Mouse (Mus musculus): ENCODE data around the gene Pcare.

Gene Pcare

DNA sequence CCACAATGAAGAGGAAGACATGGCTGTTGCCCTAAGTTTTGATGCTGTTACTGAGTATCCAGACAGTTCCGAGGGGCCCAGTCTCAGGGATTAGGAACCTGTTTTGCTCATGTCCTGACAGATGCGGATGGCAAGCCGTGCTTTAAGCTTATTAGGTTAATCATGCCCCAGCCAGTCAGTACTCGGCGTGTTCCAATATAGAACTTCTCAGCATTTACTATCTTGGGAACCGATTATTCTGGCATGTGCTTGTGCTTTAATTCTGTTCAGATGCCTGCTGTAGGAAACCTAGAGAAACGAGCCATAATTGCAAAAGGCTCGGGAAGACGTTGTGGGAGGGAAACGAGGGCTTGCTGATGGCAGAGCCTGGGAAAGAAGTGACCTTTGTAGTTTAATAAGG lies at the start of gene Pcare:
Gene Pcare, minus strand, starts transcription at position 64 of the 400 bp plus-strand sequence.
- DNase-seq, result no peak

DNA sequence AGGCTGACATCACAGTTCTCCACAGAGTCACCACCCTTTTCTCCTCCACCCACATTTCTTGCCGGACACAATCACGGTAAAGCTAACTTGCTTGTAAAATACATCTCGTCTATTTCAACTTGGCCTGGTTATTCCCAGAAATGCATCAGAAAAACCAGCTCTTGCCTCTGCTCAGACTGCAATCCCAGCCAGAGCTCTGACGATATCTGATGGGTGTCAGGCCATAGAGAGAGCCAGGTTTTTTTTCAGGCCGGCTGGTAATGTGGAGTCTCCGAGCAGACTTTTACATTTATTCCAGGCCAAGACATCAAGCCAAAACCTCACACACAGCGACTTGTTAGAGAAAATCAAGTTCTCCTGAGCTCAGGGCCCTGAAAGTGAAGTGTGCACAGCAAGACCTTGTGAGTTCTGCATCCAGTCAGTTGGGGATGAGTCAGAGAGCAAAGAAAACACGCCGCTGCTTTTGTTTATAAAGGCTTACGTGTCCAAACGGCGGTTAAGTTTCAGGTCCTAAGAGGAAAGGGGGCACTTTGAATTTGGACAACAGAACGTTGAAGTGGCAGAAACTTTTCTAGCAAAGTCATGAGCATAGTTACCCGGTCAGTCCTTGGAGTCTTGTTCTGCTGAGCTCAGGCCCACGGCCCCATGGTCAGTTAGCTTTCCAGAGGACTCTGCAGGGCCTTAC lies 43.0 kb upstream of the Pcare start:
- DNase-seq, result peak; percentile 94

DNA sequence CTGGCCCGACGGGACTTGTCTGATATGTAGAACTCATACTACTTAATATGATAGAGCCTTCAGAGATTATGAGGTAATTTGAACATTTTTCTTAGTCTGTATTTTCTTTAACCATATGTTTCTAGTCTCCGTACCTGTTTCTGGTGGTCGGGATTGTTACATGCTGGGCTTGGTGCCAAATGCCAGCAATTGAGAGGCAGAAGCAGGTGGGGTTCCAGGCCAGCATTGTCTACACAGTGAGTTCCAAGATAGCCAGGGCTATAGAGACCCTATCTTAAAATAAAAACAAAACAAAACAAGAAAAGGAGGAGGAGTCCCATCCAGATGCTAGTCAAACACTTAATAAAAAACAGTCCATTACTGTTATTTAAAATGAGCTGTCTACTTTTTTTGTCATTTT lies 38.9 kb upstream of the Pcare start:
- DNase-seq, result peak; percentile 0

- peak; percentile 64 for DNase-seq
Measured at GRCm38 (mm10) chr17:71791109-71791508, 38.4 kb upstream of the Pcare start.

DNA sequence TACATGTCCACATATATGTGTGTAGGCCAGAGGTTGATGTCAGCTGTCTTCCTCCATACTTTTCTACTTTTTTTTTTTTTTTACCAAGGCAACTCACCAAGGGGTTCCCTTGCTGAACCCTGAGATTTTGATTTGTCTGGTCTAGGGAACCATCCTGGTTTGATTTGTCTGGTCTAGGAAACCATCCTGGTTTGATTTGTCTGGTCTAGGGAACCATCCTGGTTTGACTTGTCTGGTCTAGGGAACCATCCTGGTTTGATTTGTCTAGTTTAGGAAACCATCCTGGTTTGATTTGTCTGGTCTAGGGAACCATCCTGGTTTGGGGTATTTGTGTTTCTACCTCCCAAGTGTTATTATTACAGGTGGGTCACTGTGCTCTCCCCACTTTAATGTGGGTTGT lies 33.8 kb upstream of the Pcare start:
- DNase-seq, result peak; percentile 9

DNA sequence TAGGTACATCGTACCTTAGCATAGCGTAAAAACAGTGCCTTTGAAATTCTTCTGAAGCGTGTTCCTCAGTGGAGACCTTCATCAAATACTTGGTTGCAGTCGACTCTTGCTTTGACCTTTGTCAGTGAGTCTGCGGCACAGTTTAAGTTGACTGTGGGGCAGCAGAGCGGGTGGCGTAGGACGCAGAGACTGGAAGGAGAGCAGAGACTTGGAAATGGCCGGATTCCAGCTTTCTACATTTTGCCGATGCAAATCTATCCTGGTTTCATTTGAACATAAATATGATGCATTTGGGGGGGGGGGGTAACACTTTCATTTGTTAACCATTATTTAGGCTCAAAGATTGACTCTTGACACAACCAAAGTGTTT lies 30.7 kb upstream of the Pcare start:
- DNase-seq, result peak; percentile 35

DNA sequence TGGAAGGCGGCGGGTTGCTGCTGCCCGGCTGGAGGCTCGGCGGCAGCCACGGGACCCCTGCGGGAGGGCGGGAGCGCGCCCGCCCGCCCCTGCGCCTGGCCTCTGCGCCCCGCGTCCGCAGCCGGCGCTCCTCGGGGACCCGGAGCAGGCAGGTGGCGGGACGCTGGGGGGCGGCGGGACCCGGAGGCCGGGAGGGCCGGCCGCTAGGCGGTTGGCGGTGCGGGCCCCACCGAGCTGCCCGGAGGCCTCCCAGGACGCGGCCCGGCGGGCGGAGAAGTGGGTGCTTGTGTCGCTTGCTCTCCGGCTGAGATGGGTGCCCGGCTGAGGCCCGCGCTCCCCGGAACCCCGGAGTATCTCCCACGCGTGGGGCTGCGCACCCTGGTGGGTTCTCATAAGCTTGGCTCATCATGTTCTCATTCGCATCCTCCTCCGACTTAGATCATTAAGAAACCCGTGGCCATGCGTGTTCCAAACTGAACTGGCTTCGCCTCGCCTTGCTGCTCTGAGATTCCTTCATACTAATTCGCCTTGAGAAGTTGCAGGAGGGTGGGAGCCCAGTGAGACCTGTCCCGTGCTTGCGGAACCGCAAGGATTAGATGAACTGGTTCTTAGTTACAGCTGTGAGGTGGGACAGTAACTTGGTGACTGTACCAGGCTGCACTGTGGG lies 30.1 kb upstream of the Pcare start:
- no peak for DNase-seq

GRCm38 (mm10) chr17:71782242-71782698 lies 29.6 kb upstream of the Pcare start:
- DNase-seq, result peak; percentile 91

DNA sequence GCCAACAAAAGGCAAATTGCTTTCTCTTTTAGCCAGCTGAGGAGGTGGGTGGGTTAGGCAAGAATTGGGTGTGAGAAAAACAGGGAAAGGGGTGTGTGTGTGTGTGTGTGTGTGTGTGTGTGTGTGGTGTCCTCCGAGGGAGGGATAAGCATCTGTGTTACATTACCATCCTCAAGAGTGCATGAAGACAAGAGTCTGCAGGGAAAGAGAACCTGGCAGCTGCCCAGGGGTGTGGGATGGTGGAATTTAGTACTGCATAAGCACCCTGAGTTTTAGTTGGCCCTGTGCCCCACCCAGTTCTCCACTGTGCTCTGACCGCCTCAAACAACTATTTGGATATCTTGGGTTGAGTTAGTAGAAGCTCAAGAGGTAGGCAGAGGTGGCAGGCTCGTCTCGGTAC lies 28.3 kb upstream of the Pcare start:
- peak; percentile 90 for DNase-seq

DNA sequence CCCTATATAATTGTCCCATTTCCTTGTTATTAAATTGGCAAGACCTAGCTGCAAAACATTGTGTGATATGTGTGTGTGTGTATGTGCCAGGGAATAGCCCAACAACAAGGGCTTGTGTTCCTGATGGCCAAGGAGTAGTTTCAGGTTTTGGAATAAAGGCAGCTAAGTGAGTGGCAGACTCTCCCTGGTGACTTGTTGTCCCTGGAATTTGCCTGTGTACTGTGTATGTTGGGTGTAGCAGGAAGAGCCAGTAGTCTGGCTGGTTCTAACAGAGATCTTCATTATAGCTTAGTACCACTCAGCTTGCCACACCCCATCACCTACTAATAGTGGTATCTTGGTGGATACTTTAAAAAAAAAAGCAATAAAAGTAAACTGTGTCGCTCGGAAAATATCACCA lies 27.8 kb upstream of the Pcare start:
- DNase-seq, result peak; percentile 79

DNA sequence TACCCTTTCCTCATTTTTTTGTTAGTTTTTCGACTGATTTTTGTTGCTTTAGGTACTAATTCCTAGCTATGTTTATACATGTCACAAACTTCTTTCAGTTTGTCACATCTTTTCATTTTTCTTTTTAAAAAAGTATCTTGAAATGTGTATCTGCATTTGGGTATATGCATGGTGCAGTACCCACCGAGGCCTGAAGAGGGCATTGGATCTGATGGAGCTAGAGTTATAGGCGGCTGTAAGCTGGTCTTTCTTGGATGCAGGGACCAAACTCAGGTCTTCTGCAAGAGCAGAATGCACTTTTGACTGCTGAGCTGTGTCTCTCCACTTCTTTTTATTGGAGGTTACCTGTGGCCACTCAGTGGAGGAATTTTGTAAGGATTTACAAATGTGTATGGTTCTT lies 26.0 kb upstream of the Pcare start:
- DNase-seq, result peak; percentile 50

- peak; percentile 8 for DNase-seq
Measured at GRCm38 (mm10) chr17:71775279-71775678, 22.6 kb upstream of the Pcare start.

DNA sequence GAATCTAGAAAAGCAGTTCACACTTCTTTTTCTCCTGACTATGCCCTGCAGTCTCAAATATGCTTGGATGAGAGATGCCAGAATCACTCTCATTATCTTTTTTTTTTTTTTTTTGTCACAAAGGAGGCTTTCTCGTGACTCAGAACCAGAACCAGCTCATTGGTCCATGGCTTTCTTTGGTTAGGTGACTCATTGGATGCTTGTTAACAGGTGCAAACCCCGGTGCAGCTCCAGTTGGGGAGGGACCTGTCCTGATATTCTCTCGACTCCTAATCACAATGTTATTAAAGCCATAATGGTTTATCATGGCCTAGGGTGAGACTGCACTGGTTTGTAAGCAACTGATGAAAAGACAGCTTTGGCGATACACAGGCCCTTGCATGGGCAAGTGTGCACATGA lies 21.5 kb upstream of the Pcare start:
- DNase-seq, result no peak

GRCm38 (mm10) chr17:71770696-71771095 lies 18.0 kb upstream of the Pcare start:
- peak; percentile 5 for DNase-seq

DNA sequence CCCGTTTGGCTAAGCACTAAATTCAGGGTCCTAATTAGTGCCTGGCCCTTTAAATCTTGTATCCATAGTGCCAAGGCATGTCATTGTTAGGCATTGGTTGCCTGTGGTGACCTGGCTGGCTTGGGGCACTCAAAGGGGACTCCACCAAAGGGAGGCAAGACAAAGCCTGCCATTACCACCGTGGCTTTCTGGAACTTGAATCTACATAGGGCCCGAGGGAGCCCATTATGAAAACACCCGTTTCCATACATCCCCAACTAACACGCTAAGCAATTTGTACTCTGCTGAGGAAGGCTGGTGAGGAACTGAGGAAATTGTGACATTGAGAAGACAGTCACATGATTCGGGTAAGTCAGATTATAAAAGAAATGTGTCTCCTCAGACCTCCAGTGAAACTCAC lies 16.9 kb upstream of the Pcare start:
- DNase-seq, result peak; percentile 67

GRCm38 (mm10) chr17:71768173-71768572 lies 15.5 kb upstream of the Pcare start, which contains the start of gene Clip4:
Gene Clip4 (plus strand): TSS chr17:71768473.
- peak; percentile 4 for DNase-seq

DNA sequence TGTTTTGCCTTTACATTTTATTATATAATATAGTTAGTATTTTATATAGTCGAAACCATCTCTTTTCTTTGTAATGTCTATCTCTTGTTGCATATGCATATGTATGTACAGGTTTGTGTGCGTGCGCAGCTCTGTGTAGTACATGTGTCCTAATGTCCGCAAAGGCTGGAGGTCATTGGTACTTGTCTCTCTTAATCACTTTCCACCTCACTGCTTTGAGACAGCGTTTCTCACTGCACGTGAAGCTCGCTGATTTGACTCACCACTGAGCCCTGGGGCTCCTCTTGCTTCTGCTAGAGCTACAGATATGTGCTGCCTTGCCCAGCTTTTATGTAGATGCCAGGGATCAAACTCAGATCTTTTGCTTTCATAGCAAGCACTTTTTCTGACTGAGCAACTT lies 7.8 kb upstream of the Pcare start:
- DNase-seq, result peak; percentile 41

GRCm38 (mm10) chr17:71749616-71750168 lies 3.0 kb downstream of the Pcare start:
- peak; percentile 81 for DNase-seq

DNA sequence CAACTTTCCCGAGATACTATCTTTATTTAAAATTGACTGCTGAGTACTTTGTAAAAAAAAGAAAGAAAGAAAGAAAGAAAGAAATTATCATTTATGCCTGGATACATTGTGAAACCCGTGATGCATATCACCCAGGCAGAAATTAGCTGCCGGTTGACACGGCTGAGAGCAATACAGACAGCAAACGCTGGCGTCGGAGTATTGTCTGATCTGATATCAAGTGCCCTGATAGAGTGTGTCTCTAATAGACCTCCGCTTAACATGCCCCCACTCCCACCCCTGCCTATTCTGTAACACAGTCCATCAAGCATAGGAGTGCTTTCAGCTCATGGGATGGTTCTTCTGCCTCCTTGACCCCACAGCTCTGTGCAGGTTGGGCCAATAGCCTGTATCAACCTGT lies 5.1 kb downstream of the Pcare start:
- DNase-seq, result peak; percentile 29

DNA sequence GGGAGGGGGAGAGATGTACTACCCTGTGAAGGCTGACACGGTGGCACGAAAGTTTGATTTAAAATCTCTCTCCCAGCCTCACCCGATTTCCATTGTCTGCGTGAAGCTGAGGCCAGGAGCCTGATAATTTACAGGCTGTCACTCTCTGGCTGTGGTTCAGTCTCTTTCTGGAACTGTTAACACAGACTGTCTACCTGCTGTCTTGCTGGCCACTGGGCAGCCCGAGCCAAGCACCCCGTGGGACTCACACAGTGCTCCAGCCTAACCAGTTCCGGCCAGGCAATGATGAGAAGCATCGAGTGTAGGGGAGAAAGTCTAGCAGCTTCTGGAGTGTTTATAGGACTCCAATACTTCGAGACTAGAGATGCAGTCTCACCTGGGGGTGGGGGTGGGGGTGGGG lies 6.6 kb downstream of the Pcare start:
- DNase-seq, result peak; percentile 61

- peak; percentile 87 for DNase-seq
Measured at GRCm38 (mm10) chr17:71742935-71743334, 9.8 kb downstream of the Pcare start.

GRCm38 (mm10) chr17:71742156-71742555 lies 10.5 kb downstream of the Pcare start:
- peak; percentile 79 for DNase-seq

- peak; percentile 68 for DNase-seq
Measured at GRCm38 (mm10) chr17:71736442-71736841, 16.3 kb downstream of the Pcare start.

GRCm38 (mm10) chr17:71730655-71731054 lies 22.0 kb downstream of the Pcare start:
- peak; percentile 98 for DNase-seq

Data from heart, adult 11 months (tissue).